Mouse (Mus musculus) spleen, adult 2 months (tissue): Measurements from ENCODE around the gene Cnpy2.

Experiments used
- CTCF ChIP-seq: fragments of 200-500 bp; IDR thresholded peaks from 2 replicates; pipeline ENCODE4 v1.5.1; 2011; ENCODE audit warnings: mild to moderate bottlenecking, inconsistent platforms; ENCODE audit not compliant: insufficient read depth, insufficient read length, insufficient replicate concordance; ENCODE audit errors: extremely low read depth
- POLR2A ChIP-seq: fragments of 200-500 bp; IDR thresholded peaks from 2 replicates; pipeline ENCODE4 v1.6.1; 2011; ENCODE audit warnings: low read depth, low read length, inconsistent platforms

DNA sequence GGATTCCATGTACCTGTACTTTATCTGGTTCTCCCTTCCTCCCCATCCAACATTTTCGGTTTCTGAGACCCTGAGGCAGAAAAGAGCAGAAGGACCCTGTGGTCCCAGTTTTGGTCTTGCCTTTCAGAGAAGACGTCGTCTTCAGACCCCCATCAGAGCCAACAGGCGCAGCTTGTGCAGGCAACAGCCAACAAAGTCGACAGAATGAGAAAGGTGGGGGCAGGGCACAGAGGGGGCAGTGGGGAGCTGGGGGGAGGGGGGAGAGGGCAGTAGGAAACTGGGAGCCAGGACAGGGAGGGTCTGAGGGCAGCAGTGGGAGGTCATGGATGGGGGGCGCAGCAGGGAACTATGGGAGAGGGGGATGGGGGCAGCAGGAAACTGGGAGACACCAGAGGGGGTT is 44.1 kb upstream of the Cnpy2 start:
- TF ChIP-seq POLR2A (no peak), CTCF (no peak)
